Mouse (Mus musculus) ES-E14 (cell line): ENCODE results near the gene Sem1. TPM values are rescaled to one million over a fixed set of nuclear protein-coding genes. Genes with fewer than 3 reads are reported as not detected.

Experiments
- DNase-seq: peaks from one replicate; pipeline ENCODE4 v3.0.0-alpha.2; 2013; ENCODE audit warnings: low read depth, low spot score
- H3K27ac ChIP-seq: 2 replicates; pipeline ENCODE4 v1.5.1; 2012; ENCODE audit warnings: low read depth, mild to moderate bottlenecking, low read length, moderate library complexity, mixed read lengths; ENCODE audit not compliant: poor library complexity, insufficient read depth, severe bottlenecking
- H3K36me3 ChIP-seq: 2 replicates; pipeline ENCODE4 v1.6.1; 2012; ENCODE audit warnings: mild to moderate bottlenecking, low read length, moderate library complexity, mixed read lengths; ENCODE audit not compliant: control insufficient read depth, poor library complexity, insufficient read depth, severe bottlenecking
- H3K4me1 ChIP-seq, 2 experiments: fragments of 150-350 bp in 1 of 2; sonication (generic) in 1 of 2; 2 replicates each; pipeline ENCODE4 v1.6.1; 2012; ENCODE audit warnings: low read length in 2 of 2, mild to moderate bottlenecking in 1 of 2, mixed read lengths in 1 of 2; ENCODE audit not compliant: control insufficient read depth in 2 of 2, insufficient read depth in 2 of 2, poor library complexity in 1 of 2
- H3K4me3 ChIP-seq, 2 experiments: fragments of 150-350 bp in 1 of 2; sonication (generic) in 1 of 2; 2 replicates each; pipeline ENCODE4 v1.5.1; 2012; ENCODE audit warnings: low read length in 2 of 2, low read depth in 1 of 2, mild to moderate bottlenecking in 1 of 2, mixed read lengths in 1 of 2; ENCODE audit not compliant: insufficient read depth in 1 of 2, poor library complexity in 1 of 2, severe bottlenecking in 1 of 2
- H3K9ac ChIP-seq: 2 replicates; pipeline ENCODE4 v1.6.1; 2012; ENCODE audit warnings: low read depth, mild to moderate bottlenecking, low read length, mixed read lengths; ENCODE audit not compliant: poor library complexity, insufficient read depth, severe bottlenecking
- H3K9me3 ChIP-seq: fragments of 150-350 bp; sonication (generic); 2 replicates; pipeline ENCODE4 v1.6.1; 2012; ENCODE audit warnings: low read depth, mild to moderate bottlenecking, low read length; ENCODE audit not compliant: control insufficient read depth, insufficient read depth
- CHD2 ChIP-seq: IDR thresholded peaks from 2 replicates; pipeline ENCODE4 v1.6.1; 2014; ENCODE audit warnings: mild to moderate bottlenecking, low read depth, low read length, inconsistent platforms
- HCFC1 ChIP-seq: IDR thresholded peaks from 2 replicates; pipeline ENCODE4 v1.6.1; 2012; ENCODE audit warnings: low read length, inconsistent platforms, borderline replicate concordance; ENCODE audit not compliant: insufficient read depth
- MAFK ChIP-seq: IDR thresholded peaks from 2 replicates; pipeline ENCODE4 v1.6.1; 2014; ENCODE audit warnings: mild to moderate bottlenecking, low read depth, low read length, inconsistent platforms; ENCODE audit not compliant: insufficient read depth
- ZC3H11A ChIP-seq: IDR thresholded peaks from 2 replicates; pipeline ENCODE4 v1.6.1; 2012; ENCODE audit warnings: low read depth, mild to moderate bottlenecking, inconsistent platforms, low read length, borderline replicate concordance
- ZNF384 ChIP-seq: IDR thresholded peaks from 2 replicates; pipeline ENCODE4 v1.6.1; 2012; ENCODE audit warnings: low read depth, low read length, inconsistent platforms
- in situ Hi-C, 2 experiments: fragments of 600-800 bp; cut with MboI; formaldehyde crosslinking; loops; one replicate each; pipeline ENCODE4 v1.15.1; 2025; ENCODE audit warnings: low sequenced_read_pairs in 2 of 2, inconsistent platforms in 1 of 2; ENCODE audit not compliant: unreplicated experiment in 2 of 2
- total RNA-seq: library from RNA; depleted of rRNA; stranded (reverse); fragments of 300-350 nt; gene quantifications from 2 replicates; pipeline ENCODE4 v1.2.3, GENCODE M21; 2012; rRNA removed

Sem1 gene
- total RNA-seq, result 147 and 151 TPM in 2 replicates

DNA sequence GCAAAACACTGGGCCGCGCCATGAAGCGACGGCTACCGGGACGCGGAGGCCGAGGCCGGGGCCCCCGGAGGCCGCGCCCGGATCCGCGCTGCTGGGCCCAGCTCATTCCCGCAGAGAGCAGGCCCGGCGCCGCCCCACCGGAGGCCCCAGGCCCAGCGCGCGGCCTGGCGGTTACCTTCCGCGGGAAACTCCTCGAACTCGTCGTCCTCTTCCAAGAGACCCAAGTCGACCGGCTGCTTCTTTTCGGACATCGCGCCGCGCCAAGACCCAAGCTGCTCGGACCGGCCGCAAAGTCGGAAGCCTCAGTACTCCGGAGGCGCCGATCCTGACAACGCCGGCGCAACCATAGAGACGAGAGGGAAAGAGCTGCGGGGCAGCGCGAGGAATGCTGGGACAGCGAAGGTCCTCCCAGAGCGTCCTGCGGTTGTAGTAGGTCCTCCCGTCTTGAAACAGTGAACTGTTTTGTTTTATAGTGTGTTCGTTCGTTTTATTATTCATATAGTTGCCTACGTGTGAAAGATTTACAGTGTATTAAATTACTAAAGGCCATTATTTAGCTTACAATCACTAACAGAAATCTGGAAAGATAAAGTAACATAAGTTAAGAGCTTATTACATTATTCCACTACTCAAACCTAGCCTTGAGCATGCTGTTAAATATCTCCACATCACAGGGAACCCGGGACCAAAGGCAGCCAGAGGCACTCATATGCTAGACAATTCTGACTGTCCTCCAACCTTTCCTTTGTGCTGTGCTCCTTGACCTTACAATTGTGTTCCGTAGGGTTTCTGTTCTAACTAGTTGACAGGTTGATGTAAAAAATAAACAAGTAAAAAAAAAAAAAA is at the start of gene Sem1:
TSS of gene Sem1 (minus strand) at position 360 of the 846 bp plus-strand sequence.
- Histone ChIP-seq H3K4me1 (no peaks in the 10 kb centered on the region), H3K4me3 (peak within 1 kb of the TSS; percentile 77 to 100), H3K9me3 (no peaks in the 10 kb centered on the region), H3K9ac (peak within 1 kb of the TSS; percentile 99), H3K36me3 (no peaks in the 10 kb centered on the region), H3K27ac (peak within 1 kb of the TSS; percentile 60; the same call in 1 of the 2 replicates)
- DNase-seq, result peak; percentile 77
- TF ChIP-seq CHD2 (no peak), HCFC1 (0 out of 2 replicates have a peak, but pooled peaks have one; percentile 41)
- in situ Hi-C loops, result no loop called here

DNA sequence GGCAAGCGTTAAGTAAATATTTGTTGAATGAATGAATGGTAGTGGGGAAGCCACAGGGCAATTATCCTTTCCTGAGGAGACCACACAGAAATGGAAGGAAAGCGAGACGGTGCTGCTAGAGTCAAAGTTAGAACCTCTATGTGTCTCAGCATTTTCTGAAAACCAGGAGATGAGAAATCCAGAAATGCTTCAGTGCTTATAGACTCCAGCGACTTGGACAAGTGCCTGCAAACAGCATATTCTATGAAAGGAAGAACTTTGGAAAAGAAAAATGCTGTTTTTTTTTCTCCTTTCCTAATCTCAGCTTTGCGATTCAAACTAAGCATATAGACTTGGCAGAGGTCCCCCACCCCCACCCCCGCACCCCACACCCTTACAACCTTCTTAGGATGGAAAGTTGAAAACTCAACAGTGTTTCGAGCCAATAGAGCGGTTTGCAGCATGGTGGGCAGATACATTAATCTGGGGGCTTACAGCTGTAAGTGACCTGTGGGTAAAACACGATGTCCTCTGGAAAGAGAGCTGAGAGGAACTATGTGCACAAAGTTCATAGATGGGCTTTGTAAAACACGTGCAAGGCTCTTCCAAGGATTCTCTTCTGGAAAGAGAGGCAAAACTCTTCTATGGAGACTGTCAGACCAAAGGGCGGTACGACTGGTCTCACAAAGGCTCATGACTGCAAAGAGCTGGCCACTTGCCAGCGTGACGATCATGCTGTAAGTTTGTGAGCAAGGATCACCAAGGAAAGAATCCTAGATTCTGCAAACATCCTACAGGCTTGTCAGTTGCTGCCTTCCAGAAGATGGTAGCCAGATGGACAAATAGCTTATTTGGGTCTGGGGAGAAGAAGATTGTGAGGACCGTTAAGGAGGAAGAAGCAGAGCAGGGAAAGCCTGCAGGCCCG is 44.6 kb upstream of the Sem1 start:
- H3K36me3 ChIP-seq, result no peaks in the 10 kb centered on the region
- no peak for DNase-seq
- H3K27ac ChIP-seq, result no peak overlapping the region
- in situ Hi-C loops, result no loop called here
- H3K4me1 ChIP-seq, result no peaks in the 10 kb centered on the region
- H3K9me3 ChIP-seq, result no peaks in the 10 kb centered on the region
- TF ChIP-seq ZNF384 (no peak), CHD2 (no peak), MAFK (no peak), ZC3H11A (no peak), HCFC1 (no peak)
- no peak overlapping the region for H3K9ac ChIP-seq
- no peak overlapping the region for H3K4me3 ChIP-seq

DNA sequence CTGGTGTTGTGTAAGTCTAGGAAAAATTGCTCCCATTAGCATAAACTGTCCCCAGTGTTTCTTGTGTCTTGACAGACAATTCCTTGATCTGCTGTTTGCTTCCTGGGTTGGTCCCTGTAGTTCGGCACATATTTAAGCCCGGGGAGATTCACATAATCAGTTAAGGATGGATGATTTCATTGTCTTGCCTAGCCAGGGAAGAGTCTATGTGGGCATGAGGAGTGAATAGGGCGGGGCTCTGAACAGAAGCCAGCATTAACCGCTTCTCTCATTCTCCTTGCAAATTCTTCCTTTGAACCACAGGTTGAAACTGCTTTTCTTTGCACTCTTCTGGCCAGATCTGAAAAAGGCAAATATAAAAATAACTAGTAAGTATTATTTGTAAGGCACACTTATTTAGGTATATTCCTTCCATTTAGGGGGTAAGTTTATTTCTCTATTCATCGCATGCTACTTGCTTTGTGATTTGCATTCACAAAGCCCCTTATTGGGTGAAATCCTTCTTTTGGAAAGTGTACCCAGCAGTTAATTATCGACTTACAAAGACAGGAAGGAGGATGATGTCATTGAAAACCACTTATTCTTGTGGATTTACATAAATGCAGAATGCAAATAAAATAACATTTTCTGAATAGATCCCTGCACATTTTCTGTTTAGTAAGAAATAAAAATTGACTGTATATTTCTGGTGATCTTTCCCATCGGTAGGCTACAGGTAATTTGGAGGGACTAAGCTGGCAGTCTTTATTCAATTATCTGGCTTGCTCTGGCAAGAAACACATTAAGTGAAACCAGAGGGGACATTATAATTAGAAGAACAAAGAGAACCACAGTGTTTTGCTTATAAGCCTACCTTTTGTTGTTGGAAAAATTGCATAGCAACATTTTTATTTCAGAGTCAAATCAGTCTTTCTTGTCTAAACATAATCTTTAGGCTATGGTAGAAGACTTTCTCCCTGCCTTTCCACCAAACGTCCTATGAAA is 25.4 kb upstream of the Sem1 start:
- H3K27ac ChIP-seq, result no peak overlapping the region
- in situ Hi-C loops, result no loop called here
- TF ChIP-seq HCFC1 (no peak), MAFK (no peak), ZC3H11A (no peak), ZNF384 (no peak), CHD2 (no peak)

DNA sequence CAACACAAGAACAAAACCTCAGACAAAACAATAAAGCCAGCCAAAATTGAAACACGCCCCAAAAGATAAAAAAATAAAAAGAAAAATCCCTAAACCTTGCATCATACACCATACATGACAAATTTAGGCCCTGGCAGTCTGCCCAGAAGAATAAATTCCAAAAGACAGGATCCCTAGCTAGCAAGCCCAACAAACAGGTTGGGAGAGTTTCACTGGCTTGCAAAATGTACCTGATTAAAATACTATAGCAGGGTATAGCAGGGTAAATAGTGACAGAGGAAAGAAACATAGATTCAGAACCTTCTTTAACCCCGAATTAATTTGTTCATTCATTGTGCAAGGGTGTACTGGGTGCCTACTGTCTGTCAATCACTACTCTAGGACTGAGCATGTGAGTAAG is 7.8 kb upstream of the Sem1 start:
- TF ChIP-seq ZNF384 (no peak), ZC3H11A (no peak), MAFK (no peak), CHD2 (no peak), HCFC1 (no peak)
- in situ Hi-C loops, result no loop called here
- no peak for DNase-seq
- no peak overlapping the region for H3K4me3 ChIP-seq
- H3K9me3 ChIP-seq, result no peaks in the 10 kb centered on the region
- no peak overlapping the region for H3K27ac ChIP-seq
- no peaks in the 10 kb centered on the region for H3K4me1 ChIP-seq
- H3K9ac ChIP-seq, result no peak overlapping the region
- no peaks in the 10 kb centered on the region for H3K36me3 ChIP-seq

More for the DNA sequence above, 25.4 kb upstream of the Sem1 start:
- no peak for DNase-seq
- Histone ChIP-seq H3K4me1 (no peaks in the 10 kb centered on the region), H3K9ac (no peak overlapping the region), H3K4me3 (no peak overlapping the region), H3K36me3 (no peaks in the 10 kb centered on the region), H3K9me3 (no peaks in the 10 kb centered on the region)
